Mouse (Mus musculus) ES-E14 (cell line): ENCODE data around the gene Pkdcc.

Experiments
- MAFK ChIP-seq: IDR thresholded peaks from 2 replicates; pipeline ENCODE4 v1.6.1; 2014; ENCODE audit warnings: mild to moderate bottlenecking, low read depth, low read length, inconsistent platforms; ENCODE audit not compliant: insufficient read depth
- ZC3H11A ChIP-seq: IDR thresholded peaks from 2 replicates; pipeline ENCODE4 v1.6.1; 2012; ENCODE audit warnings: low read depth, mild to moderate bottlenecking, inconsistent platforms, low read length, borderline replicate concordance

- TF ChIP-seq ZC3H11A: no peak
- TF ChIP-seq MAFK: no peak
Measured at GRCm38 (mm10) chr17:83246090-83246489, 31.0 kb downstream of the Pkdcc start.
